Comparison of ENCODE assay signal across 17 mouse cellular contexts in genomic region chr5:3392856-3393255, GRCm38 (mm10).
"Had no signal": no experiment of that assay in that cellular context is flagged by ENCODE, and none has a peak within 500 bp of the region (broad histone marks: within the 10 kb centered on the region; RNA-seq: fewer than 3 reads in every experiment).

No protein-coding gene starts in this region.

- H3K4me3 ChIP-seq: lung, embryonic 15.5 days; midbrain, embryonic 10.5 days; midbrain, embryonic 12.5 days; myocyte; neural tube, embryonic 12.5 days; stomach, embryonic 15.5 days had no signal

- H3K27me3 ChIP-seq: lung, embryonic 15.5 days; midbrain, embryonic 12.5 days; neural tube, embryonic 12.5 days; stomach, embryonic 15.5 days had no signal

- H3K9me3 ChIP-seq: lung, embryonic 15.5 days; midbrain, embryonic 10.5 days; midbrain, embryonic 12.5 days; neural tube, embryonic 12.5 days; stomach, embryonic 15.5 days had no signal

- H3K4me2 ChIP-seq: lung, embryonic 15.5 days; midbrain, embryonic 12.5 days; neural tube, embryonic 12.5 days; stomach, embryonic 15.5 days had no signal

- H3K36me3 ChIP-seq: midbrain, embryonic 12.5 days; neural tube, embryonic 12.5 days had no signal

- H3K4me1 ChIP-seq: lung, embryonic 15.5 days; stomach, embryonic 15.5 days had no signal

- ATAC-seq: midbrain, embryonic 16.5 days had no signal

- H3K27ac ChIP-seq: liver, embryonic 14.5 days; lung, embryonic 15.5 days; midbrain, embryonic 10.5 days; midbrain, embryonic 12.5 days; neural tube, embryonic 12.5 days; stomach, embryonic 15.5 days; stomach, postnatal 0 days had no signal

- H3K9ac ChIP-seq: liver, embryonic 14.5 days; lung, embryonic 15.5 days; midbrain, embryonic 12.5 days; neural tube, embryonic 12.5 days; stomach, embryonic 15.5 days had no signal

- DNase-seq: lung, adult 2 months; lung, postnatal 10 days; lung, postnatal 4 days; midbrain, embryonic 14.5 days; right cerebral cortex, postnatal 14 days; thymus, adult 18-20 months; thymus, postnatal 14 days; thymus, postnatal 36 days had no signal
